Mouse (Mus musculus) left cerebral cortex, adult 8-10 months (tissue): ENCODE data around the gene Idua. TPM values are rescaled to one million over a fixed set of nuclear protein-coding genes. Genes with fewer than 3 reads are reported as not detected.
"Not testable (repeated sequence)": the region's sequence is repeated elsewhere in the genome, so short reads cannot be mapped to it uniquely, and the experiment has no call there.

Source experiments
- DNase-seq, 2 experiments: peaks; one replicate each; pipeline ENCODE4 v3.0.0; 2022; ENCODE audit warnings: low spot score in 2 of 2
- total RNA-seq, 4 experiments: library from RNA; stranded (reverse); gene quantifications; 2 replicates each; pipeline ENCODE4 v1.2.4; 2022

Gene Idua
- 10 to 100 TPM; 19.0 to 25.3 (median 23.0) TPM for total RNA-seq

GRCm38 (mm10) chr5:108659698-108660631, at the start of gene Idua:
TSS of gene Idua (plus strand) at chr5:108660331.
- no peak for DNase-seq

GRCm38 (mm10) chr5:108610426-108610825, 49.7 kb upstream of the Idua start:
- no peak for DNase-seq

GRCm38 (mm10) chr5:108621870-108622269, 38.3 kb upstream of the Idua start:
- DNase-seq, result no peak

- no peak for DNase-seq
Observed at GRCm38 (mm10) chr5:108626050-108626660, 34.0 kb upstream of the Idua start.

- no peak for DNase-seq
Observed at GRCm38 (mm10) chr5:108628891-108629633, 31.1 kb upstream of the Idua start.

- DNase-seq, result peak; percentile 82 to 89
Observed at GRCm38 (mm10) chr5:108629634-108630483, 30.3 kb upstream of the Idua start, which contains the start of the genes Gak and Tmem175. TSS of gene Gak (minus strand) at chr5:108629755. TSS of gene Tmem175 (plus strand) at chr5:108629770.

DNA sequence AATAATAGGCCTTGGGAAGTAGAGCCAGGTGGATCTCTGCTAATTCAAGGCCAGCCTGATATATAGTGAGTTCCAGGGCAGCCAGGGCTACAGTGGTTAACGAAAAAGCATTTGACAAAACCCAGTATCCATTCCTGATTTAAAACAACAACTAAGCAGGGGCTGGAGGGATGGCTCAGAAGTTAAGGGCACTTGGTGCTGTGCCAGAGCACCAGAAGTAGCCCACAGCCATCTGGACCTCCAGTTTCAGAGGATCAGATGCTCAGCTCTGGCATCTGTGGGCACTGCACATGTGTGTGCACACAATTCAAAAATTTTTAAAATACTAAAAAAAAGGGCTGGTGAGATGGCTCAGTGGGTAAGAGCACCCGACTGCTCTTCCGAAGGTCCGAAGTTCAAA, 26.5 kb upstream of the Idua start:
- DNase-seq, result no peak

DNA sequence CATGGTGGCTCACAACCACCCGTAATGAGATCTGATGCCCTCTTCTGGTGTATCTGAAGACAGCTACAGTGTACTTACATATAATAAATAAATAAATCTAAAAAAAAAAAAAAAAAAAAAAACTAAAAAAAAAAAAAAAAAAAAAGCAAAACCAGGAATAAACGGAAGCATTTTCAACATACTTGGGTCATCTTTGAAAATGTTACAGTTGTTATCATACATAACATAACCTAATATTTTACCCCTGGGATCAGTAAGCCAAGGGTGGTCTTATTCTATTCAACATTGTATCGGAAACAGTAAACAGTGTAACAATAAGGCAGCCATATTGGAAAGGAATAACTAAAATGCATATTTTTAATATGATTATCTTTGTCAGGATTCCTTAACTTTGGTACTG, 26.0 kb upstream of the Idua start:
- not testable (repeated sequence) for DNase-seq

DNA sequence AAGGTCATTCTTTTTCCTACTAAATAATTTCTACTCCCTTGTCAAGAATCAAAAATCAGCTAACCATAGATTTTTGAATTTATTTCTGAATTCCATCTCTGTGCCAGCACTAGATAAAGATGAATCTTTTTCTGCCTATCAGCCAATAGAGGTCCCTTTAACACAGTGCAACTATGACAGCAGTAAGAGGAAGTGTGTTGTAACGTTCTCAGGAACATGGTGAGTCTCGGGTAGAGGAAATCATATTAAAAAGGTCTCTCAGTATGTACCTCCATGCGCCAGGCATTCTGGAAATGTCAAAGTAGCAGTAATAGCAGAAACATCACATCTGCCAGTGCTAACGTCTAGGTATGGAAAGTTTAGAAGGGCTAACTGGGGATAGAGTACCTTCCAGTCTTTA, 24.0 kb upstream of the Idua start:
- no peak for DNase-seq

- no peak for DNase-seq
Observed at GRCm38 (mm10) chr5:108643674-108644073, 16.5 kb upstream of the Idua start.

GRCm38 (mm10) chr5:108645651-108646342, 14.3 kb upstream of the Idua start:
- no peak for DNase-seq

DNA sequence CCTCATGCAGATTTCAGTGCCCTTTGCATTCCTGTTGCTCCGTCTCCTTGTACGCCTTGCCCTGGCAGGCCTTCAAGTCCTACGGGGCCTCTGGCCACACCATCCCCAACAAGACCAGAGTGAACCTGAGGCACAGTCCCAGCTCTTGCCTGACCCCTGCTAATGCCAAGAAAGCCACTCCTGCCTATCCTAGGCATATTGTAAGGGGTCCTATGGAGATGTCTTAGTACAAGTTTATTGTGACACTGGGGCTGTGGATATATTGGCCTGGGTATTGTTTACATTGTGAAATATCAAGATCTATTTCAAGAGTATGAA, 13.8 kb upstream of the Idua start:
- no peak for DNase-seq

DNA sequence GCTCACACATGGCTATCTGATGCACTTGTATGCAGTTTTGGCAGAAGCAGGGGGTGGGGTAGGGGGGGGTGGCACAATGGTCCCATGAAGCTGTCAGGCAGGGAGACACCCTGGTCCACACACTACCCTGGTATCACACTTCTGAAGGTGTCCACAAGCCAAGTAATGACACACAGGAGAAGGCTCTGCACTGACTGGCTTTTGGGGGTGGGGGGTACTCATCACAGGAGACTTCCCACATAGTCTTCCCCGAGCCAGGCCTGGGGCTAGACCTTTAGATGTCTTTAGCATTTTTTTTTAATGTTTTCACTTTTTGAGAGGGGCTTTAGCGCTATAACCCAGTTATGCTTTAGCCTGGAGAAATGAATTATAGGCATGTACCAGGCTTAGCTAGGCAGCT, 12.8 kb upstream of the Idua start:
- no peak for DNase-seq

GRCm38 (mm10) chr5:108647820-108648465, 12.2 kb upstream of the Idua start:
- no peak for DNase-seq

DNA sequence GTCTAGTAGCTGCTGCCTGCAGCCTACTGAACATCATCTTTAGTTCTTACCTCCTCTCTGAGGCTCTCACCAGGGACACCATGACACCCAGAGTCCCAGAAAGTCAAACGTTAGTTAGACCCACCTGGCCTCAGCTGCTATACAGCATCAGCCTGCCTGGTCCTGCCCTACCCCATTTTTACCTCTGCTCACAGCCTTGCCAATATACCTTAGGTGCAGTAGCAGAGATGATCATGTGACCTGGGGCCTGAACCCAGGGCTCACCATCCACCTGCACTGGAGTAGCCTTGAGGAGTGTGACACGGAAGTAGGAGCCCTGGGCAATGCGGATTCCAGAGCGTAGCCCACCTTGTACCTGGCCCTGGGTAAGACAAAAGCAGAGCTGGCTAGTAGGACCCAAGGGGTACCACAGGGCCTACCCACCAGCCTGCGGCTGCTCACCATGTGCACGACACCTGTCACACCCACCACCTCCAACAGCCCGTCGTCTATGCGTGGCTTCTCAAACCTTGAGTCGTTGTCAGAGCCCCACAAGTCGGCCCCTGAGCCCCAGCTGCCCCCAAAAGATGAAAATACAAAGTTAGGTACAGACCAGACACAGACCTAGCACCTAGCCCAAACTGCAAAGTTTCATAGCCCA, 11.1 kb upstream of the Idua start:
- no peak for DNase-seq

DNA sequence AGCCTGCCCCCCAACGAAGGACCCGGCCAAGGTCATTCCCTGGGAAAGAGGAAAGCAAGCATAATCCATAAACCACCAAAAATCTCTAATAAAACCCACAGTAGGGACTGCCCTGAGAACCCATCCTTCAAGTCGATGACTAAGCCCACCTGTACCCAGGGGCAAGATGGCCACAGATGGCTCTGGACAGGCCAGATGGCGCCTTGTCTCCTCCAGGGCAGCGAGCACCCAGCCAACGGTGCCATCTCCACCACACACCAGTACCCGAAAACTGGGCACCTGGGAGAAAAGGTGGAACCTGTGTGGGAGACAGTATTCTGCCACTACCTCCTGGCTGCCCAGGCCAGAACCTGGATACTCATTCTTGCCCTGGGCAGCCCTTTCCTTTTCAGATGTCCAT, 9.8 kb upstream of the Idua start:
- no peak for DNase-seq

- DNase-seq, result no peak
Observed at GRCm38 (mm10) chr5:108651136-108651720, 8.9 kb upstream of the Idua start.

DNA sequence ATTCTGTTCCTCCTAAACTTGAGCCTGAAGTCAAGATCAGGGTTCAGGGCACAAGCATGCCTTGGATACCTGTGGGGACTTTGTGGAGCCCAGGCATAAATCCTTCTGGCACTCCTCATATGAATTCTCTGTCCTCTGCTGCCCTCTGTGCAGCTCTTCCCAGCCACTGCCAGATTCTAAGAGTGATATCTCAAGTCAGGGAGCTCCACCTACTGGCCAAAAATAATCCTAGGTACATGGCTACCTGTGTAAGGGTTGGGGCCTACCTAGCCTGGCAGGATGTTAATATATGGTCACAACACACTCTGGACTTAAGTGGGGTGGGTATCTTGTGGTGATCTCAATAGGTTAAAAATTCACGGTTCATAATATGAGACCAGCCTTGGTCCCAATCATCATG, 8.3 kb upstream of the Idua start:
- no peak for DNase-seq

GRCm38 (mm10) chr5:108653341-108653740, 6.8 kb upstream of the Idua start:
- no peak for DNase-seq
